Mouse (Mus musculus) stomach, postnatal 0 days (tissue): ENCODE measurements around the gene Cish.

Experiments used
- CTCF ChIP-seq: IDR thresholded peaks from 2 replicates; pipeline ENCODE4 v1.5.1; 2016; ENCODE audit warnings: antibody characterized with exemption, low read depth, mild to moderate bottlenecking, moderate library complexity
- EP300 ChIP-seq: optimal IDR thresholded peaks from 2 replicates; pipeline ENCODE3; 2016; ENCODE audit warnings: antibody characterized with exemption

DNA sequence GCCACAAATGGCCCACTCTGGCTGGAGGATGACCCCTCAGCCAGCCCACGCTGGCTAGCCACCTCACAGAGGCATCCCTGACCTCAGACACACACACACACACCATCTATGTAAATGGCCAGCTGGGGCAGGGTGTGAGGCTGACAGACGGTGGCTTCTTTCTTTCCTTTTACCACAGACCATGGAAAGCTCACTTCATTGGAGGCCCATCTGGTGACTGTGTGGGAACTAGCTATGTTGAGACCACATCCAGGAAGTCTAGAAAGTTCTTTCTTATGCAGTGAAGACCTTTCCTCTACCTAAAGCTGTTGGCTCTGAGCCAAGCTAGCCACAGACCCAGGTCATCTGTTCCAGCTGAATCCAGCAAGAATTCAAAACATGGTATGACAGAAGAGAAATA is 37.9 kb downstream of the Cish start:
- TF ChIP-seq CTCF (no peak), EP300 (no peak)
